Mouse (Mus musculus) liver, embryonic 14.5 days (tissue): Measurements from ENCODE around the gene Hist2h4. TPM values are rescaled to one million over a fixed set of nuclear protein-coding genes. Genes with fewer than 3 reads are reported as not detected.
"Not testable (repeated sequence)": the region's sequence is repeated elsewhere in the genome, so short reads cannot be mapped to it uniquely, and the experiment has no call there.

Experiments
- ATAC-seq: fragments of 200-750 bp; cut with Nextera tagmentation; 2 replicates; pipeline ENCODE4 v1.8.0; 2017; ENCODE audit warnings: moderate number of reproducible peaks, mild to moderate bottlenecking, moderate library complexity; ENCODE audit not compliant: insufficient read depth
- DNase-seq, 3 experiments: peaks; one replicate each; pipeline ENCODE4 v3.0.0-alpha.2; 2012 to 2013; ENCODE audit warnings: low read depth in 3 of 3, low spot score in 3 of 3
- H3K27ac ChIP-seq: fragments of 300-500 bp; sonication (generic); 2 replicates; pipeline ENCODE4 v1.5.1; 2014; ENCODE audit warnings: moderate library complexity, mild to moderate bottlenecking, control low read depth, inconsistent platforms
- H3K27me3 ChIP-seq: fragments of 300-500 bp; sonication (generic); 2 replicates; pipeline ENCODE4 v1.6.1; 2014; ENCODE audit warnings: mild to moderate bottlenecking, low read length, moderate library complexity; ENCODE audit not compliant: control insufficient read depth, insufficient read depth
- H3K36me3 ChIP-seq: fragments of 300-500 bp; sonication (generic); replicated peaks from 2 replicates; pipeline ENCODE4 v1.6.1; 2014; ENCODE audit warnings: low read depth; ENCODE audit not compliant: control insufficient read depth, insufficient read depth
- H3K4me1 ChIP-seq, 2 experiments: fragments of 200-500 bp in 1 of 2; fragments of 300-500 bp in 1 of 2; sonication (generic) in 1 of 2; replicated peaks; 2 replicates each; pipeline ENCODE4 v1.6.1; 2012 to 2014; ENCODE audit warnings: antibody characterized with exemption in 1 of 2, inconsistent platforms in 1 of 2, low read length in 1 of 2; ENCODE audit not compliant: control insufficient read depth in 2 of 2, insufficient read depth in 2 of 2
- H3K4me2 ChIP-seq: fragments of 300-500 bp; sonication (generic); 2 replicates; pipeline ENCODE4 v1.6.1; 2014; ENCODE audit warnings: low read depth, mild to moderate bottlenecking, control low read depth, moderate library complexity
- H3K4me3 ChIP-seq, 2 experiments: fragments of 200-500 bp in 1 of 2; fragments of 300-500 bp in 1 of 2; sonication (generic) in 1 of 2; 2 replicates each; pipeline ENCODE4 v1.5.1; 2012 to 2014; ENCODE audit warnings: low read depth in 2 of 2, low read length in 2 of 2, mild to moderate bottlenecking in 2 of 2, control low read depth in 1 of 2, inconsistent platforms in 1 of 2, moderate library complexity in 1 of 2; ENCODE audit not compliant: insufficient read depth in 1 of 2
- H3K9ac ChIP-seq: fragments of 300-500 bp; sonication (generic); replicated peaks from 2 replicates; pipeline ENCODE4 v1.6.1; 2014; ENCODE audit warnings: mild to moderate bottlenecking, control low read depth, moderate library complexity
- H3K9me3 ChIP-seq: fragments of 300-500 bp; sonication (generic); 2 replicates; pipeline ENCODE4 v1.6.1; 2016; ENCODE audit warnings: low read length, mixed read lengths; ENCODE audit not compliant: control insufficient read depth
- CTCF ChIP-seq: IDR thresholded peaks from 2 replicates; pipeline ENCODE4 v1.5.1; 2016; ENCODE audit warnings: antibody characterized with exemption, low read depth, control low read depth
- EP300 ChIP-seq: IDR thresholded peaks from 2 replicates; pipeline ENCODE4 v1.6.1; 2016; ENCODE audit warnings: antibody characterized with exemption, low read depth
- WGBS: fragments of 180-500 bp; shearing (Covaris S2); extraction: QIAGEN DNeasy Blood & Tissue Kit; methylation state at CpG from one replicate; pipeline ENCODE4 v1.1.7; 2014; ENCODE audit not compliant: insufficient replicate concordance; 5-methylcytosine and 5-hydroxymethylcytosine counted together
- polyA plus RNA-seq, 2 experiments: library from polyadenylated mRNA; depleted of rRNA in 1 of 2; stranded (reverse) in 1 of 2; unstranded in 1 of 2; fragments of >200 nt; fragmentation: Nextera tagmentation in 1 of 2; extraction: Ambion mirVana in 1 of 2; gene quantifications; 2 replicates each; pipeline versions ENCODE4 v1.2.1 to v1.2.3; 2012 to 2014

The Hist2h4 gene
- polyA plus RNA-seq, 2 experiments: 12.2 to 15.1 TPM

- TF ChIP-seq CTCF (no peak), EP300 (no peak)
- Histone ChIP-seq H3K4me1 (no peaks in the 10 kb centered on the region), H3K9me3 (no peaks in the 10 kb centered on the region), H3K27me3 (no peaks in the 10 kb centered on the region), H3K27ac (no peak overlapping the region), H3K36me3 (no peaks in the 10 kb centered on the region), H3K4me2 (no peak overlapping the region), H3K4me3 (no peak overlapping the region), H3K9ac (no peak overlapping the region)
- 53% methylated on average over 6 of the region's 6 CpGs for WGBS
- DNase-seq: no peak
- no peak for ATAC-seq
Measured at GRCm38 (mm10) chr3:96292641-96293040, 29.5 kb upstream of the Hist2h4 start.

GRCm38 (mm10) chr3:96290727-96291126 is 27.6 kb upstream of the Hist2h4 start:
- not testable (repeated sequence) for H3K9ac ChIP-seq, H3K4me3 ChIP-seq, ATAC-seq, H3K36me3 ChIP-seq, H3K27me3 ChIP-seq, H3K9me3 ChIP-seq, H3K27ac ChIP-seq, H3K4me1 ChIP-seq, DNase-seq, H3K4me2 ChIP-seq
- 71% methylated on average over 3 of the region's 3 CpGs for WGBS

GRCm38 (mm10) chr3:96289201-96289600 is 26.1 kb upstream of the Hist2h4 start:
- Histone ChIP-seq H3K4me3 (no peak overlapping the region), H3K9ac (no peak overlapping the region), H3K4me2 (no peak overlapping the region), H3K27me3 (no peaks in the 10 kb centered on the region), H3K4me1 (no peaks in the 10 kb centered on the region), H3K36me3 (no peaks in the 10 kb centered on the region), H3K27ac (no peak overlapping the region), H3K9me3 (no peaks in the 10 kb centered on the region)
- 54% methylated on average over 3 of the region's 3 CpGs for WGBS
- no peak for ATAC-seq
- TF ChIP-seq CTCF: no peak
- no peak for TF ChIP-seq EP300
- DNase-seq: no peak

- not testable (repeated sequence) for ATAC-seq, H3K9me3 ChIP-seq, H3K4me3 ChIP-seq, H3K27ac ChIP-seq, H3K36me3 ChIP-seq, H3K4me1 ChIP-seq, H3K27me3 ChIP-seq, H3K9ac ChIP-seq, H3K4me2 ChIP-seq, DNase-seq
- 82% methylated on average over 11 of the region's 11 CpGs for WGBS
- TF ChIP-seq CTCF: peak; percentile 91
Measured at GRCm38 (mm10) chr3:96287334-96287733, 24.2 kb upstream of the Hist2h4 start.

GRCm38 (mm10) chr3:96284457-96284856 is 21.3 kb upstream of the Hist2h4 start:
- no peak overlapping the region for H3K9ac ChIP-seq
- no peak for DNase-seq
- 16% methylated on average over 4 of the region's 4 CpGs for WGBS
- no peak overlapping the region for H3K4me2 ChIP-seq
- TF ChIP-seq EP300 (no peak), CTCF (peak; percentile 34)
- H3K9me3 ChIP-seq: no peaks in the 10 kb centered on the region
- H3K4me1 ChIP-seq: no peaks in the 10 kb centered on the region
- H3K27ac ChIP-seq: no peak overlapping the region
- H3K36me3 ChIP-seq: no peaks in the 10 kb centered on the region
- H3K27me3 ChIP-seq: no peaks in the 10 kb centered on the region; the same call in 1 of the 2 replicates
- H3K4me3 ChIP-seq: no peak overlapping the region
- ATAC-seq: no peak
